Mouse (Mus musculus): ENCODE results near the gene Topaz1.
A peak's percentile ranks its signal among the peaks of the same experiment; 100 is the strongest.
"Not testable (repeated sequence)": the region's sequence is repeated elsewhere in the genome, so short reads cannot be mapped to it uniquely, and the experiment has no call there.

Gene Topaz1

DNA sequence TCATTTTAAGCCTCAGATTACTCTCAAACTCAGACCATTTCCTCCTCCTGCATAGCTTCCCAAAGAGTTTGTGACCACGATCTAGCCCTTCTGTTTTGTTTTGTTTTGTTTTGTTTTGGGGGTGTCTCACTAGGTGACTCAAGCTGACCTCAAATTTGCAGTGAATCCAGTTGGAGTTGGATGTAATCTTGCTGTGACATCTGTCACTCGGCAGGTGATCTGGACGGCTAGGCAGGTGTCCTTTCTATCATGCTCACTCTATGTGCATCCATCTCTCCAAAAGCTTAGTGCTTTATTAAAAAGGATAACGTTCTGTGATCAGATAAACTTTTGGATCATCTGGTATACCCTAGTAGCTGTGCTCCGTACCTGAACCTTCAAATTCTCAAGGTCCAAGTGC lies 65.2 kb downstream of the Topaz1 start:
- DNase-seq (ENCODE audit: low spot score), result no peak

DNA sequence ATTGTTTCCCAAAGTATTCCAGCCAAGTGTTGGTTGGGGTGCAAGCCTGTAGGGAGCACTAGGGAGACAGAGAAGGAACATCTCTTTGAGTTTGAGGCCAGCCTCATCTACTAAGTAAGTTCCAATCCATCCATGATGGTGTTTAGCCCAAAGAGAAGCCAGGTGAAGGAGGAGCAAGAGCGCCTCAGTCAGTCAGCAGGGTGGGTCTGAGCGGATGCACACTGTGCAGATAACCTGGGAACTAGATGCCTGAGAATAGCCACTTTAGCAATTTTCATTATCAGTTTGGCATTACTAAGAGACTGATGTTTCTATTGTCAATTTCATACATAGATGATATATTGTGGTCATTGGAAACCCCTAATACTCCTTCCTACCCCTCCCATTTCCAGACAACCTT lies 67.6 kb downstream of the Topaz1 start:
- DNase-seq (ENCODE audit: low spot score), result peak; percentile 17

DNA sequence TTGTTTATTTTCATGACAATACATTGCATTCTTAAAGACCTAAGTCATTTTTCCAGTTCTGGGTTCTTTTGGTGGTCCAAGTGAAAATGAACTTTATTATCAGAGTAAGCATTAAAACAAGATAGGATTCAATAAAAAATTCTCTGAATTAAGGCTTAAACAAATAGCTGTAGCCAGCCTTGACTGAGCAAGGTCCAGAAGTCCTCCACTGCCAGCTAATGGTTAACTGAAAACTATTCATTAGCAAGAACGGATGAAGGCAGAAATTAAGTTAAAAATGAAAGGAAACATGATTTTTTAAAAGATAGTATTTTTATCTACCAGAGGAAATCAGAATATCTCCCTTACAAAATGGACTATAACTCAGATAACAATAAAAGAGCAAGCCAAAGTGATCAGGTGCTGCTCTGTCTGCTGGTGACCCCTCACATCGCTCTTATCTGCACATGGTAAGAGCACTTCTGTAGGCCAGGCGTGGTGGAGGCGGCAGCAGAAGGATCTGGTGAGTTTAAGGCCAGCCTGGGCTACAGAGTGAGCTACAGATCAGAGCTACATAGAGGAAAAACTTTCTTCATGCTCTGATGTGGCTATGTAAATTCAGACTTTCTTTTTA lies 68.2 kb downstream of the Topaz1 start:
- peak; percentile 58 for DNase-seq (ENCODE audit: low spot score)

DNA sequence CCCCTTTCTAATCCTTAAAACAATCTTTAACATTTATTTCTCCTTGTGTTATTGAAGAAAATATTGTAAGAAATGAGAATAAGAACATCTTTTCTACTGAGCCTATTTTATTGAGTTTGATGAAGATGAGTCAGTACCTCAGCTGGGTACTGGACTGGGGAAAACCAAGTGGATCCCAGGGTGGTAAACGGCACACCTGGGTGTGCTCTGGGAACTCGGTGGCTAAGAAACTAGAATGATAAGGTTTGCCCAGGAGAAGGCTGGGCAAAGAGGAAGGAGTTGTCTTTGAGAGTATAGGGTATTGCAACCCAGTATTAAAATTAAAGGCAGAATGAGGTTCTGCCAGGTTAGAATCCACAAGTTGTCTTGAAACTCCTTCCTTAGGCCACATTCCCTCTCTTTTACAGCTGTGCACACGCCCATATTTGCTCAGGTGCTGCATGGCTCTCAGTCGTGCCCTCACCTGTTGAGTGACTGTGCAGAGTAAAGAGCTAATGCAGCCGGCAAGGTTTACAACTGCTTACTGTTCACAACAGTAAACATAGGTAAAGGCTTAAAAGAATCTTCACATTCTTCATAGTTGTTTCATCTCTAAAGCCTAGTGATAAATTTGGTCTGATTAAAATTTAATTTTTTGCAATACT lies 76.3 kb downstream of the Topaz1 start:
- DNase-seq (ENCODE audit: low spot score), result no peak

DNA sequence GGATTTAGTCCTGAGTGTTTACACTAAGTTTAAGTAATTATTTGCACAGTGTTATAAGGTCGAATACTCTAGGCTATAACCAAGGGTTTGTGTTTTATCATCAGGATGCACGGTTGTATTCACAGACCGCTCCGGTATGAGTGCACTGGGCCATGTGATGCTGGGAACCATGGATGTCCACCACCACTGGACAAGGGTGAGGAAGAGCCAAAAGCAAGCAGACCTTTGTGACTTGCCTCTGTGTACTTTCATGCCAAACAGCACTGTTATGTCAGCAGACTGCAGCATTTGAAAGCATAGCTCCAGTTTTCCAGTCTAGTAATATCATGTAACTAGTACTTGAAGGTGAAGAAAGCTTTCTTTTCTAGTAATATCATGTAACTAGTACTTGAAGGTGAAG lies 79.6 kb downstream of the Topaz1 start:
- peak; percentile 21 for DNase-seq (ENCODE audit: low spot score)

DNA sequence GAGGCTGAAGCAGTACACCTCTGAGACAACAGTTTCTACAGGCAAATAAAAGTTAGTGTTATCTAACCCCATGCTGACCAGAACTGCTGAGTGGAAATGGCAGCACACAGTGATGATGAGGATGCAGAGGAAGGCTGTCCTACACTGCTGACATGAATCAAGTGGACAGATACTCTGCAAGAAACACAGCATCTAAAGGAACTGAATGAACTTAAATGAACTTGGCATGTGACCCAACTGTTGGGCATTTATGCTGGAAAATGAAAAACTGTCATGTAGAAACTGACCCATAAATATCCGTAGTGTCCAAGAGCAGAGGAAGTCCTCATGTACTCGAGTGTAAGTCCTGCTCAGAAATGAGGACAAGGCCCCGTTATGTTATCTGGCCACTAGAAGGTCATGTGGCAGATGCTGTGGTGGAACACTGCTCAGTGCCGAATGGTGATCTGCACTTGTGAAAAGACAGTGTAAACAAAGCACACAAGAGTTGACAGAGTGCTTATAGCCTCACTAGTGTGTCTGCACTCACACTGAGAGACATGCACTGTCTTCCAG lies 82.8 kb downstream of the Topaz1 start:
- no peak for DNase-seq (ENCODE audit: low spot score)

DNA sequence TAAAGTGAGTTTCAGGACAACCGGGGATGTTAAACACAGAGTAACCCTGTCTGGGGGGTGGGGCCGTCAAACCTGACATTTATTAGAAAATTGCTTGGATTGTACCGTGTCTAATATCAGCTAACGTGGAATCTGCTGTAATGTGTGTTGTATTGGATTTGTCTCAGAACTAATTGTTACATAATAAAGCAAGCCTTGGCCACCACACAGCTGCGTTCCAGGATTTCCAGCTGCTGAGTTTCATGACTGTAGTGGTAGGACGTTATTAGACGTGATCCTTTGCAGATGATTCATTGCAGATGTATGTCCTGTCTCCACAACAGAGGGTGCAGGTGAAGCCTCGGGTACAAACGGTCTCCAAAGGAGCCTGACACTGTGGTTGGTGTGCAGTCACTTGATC lies 89.0 kb downstream of the Topaz1 start:
- no peak for DNase-seq (ENCODE audit: low spot score)

DNA sequence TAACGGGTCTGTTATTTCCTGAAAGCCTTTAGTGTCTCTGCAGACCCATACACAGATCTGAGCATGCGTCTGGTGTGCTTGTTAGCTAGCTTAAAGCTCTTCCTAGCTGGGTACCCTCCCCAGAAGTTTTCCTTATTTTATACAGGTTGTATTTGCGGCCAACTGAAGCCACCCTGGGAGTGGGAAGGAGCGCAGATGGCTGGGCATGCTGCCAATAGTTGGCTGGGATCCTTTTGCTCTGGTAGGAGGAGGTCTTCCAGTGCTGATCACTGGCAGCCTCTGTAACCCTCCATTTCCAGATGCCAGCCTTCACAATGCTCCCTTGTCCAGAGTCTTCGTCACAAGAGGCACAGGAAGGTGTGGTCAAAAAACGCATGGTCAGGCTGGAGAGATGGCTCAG lies 89.6 kb downstream of the Topaz1 start:
- no peak for DNase-seq (ENCODE audit: low spot score)

DNA sequence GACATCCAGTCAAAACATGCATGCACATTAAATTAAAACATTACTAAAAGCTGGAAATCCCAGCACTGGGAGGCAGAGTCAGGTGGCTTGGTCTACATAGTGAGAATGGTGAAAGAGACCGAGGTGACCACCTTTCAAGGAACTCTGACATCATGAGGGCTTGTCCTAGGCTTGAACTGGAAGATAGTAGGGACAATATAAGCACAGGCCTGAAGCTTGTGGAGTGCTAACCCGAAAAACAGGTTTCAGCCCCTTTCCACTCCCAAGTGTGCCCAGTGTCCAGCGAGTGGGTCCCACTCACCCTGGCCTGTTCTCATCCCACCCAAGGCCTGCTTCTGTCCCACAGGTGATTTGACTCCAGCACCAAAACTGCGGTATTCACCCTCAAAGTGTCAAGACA lies 90.1 kb downstream of the Topaz1 start:
- DNase-seq (ENCODE audit: low spot score), result no peak

DNA sequence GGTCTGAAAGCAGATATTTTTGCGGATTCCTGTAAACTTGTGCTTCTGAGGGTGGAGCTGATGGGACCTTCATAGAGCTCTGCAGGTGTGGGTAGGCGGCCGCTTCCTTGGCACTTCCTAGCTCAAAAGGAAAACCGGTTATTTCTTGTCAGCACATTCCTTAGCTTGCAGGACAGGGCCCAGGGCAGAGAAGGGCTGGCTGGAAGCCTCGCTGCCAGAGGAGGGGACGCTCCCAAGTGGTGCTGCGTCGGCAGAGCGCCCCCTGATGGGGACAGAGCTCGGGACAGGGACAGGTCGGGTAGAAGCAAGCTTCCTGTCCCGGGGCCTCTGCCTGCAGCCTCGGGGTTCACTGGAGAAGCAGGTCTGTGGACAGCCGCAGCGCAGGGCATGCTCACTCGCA lies 90.5 kb downstream of the Topaz1 start:
- DNase-seq (ENCODE audit: low spot score), result peak; percentile 62

DNA sequence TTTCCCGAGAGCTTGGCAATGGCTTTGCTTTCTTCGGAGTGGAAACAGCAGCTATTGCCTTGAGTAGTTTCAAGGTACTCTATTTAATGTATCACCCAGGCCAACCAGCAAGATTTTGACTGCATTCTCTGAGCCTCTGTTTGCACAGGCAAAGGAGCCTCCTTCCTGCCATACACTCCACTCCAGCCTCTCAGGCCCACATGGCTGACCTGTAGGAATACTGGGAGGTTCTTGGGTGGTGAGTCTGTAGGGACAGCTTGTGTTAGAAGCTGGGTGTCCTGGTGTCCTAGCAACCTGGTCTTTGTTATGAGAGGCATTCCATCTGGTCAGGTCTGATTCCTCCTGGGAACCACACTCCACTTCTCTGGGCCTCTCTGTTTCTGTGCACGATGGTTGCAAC lies 96.6 kb downstream of the Topaz1 start, which contains the start of gene Gm35549:
TSS of gene Gm35549 (minus strand) at position 276 of the 400 bp plus-strand sequence.
- DNase-seq (ENCODE audit: low spot score), result no peak

DNA sequence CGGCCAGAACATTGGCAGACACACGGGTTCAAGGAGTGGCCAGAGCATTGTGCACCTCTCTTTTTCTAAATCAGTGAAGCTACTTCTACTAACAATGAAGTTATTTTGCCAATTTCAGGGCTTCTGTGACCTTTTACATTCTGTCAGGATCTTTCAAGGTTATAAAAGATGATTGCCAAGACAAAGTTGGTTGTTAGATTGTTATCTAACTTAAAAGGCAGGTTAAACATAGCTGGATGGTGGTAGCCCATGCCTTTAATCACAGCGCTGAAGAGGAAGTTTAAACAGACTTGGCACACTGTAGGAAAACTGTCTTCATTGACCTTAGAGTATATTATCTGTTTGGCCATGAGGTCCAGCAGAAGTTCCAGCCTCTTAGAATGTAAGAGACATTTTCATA lies 98.5 kb downstream of the Topaz1 start:
- no peak for DNase-seq (ENCODE audit: low spot score)

DNA sequence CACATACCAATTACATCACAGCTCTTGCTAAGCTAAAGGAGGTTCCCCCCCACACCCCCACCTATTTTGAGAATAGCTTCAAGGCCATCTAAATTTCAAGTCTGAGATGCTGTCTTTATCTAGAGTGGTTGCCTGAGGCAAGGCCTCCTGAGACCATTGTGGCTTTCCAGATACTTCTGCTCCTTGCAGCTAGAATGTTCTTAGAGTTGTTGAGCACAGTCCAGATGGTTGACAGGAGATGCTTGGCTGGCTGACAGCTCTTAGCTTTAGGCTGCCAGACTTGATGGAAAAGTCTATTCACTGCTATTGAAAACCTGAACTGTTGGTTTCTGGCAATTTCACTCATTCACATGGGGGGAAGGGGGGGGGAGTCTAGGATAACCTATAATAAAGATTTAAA lies 99.0 kb downstream of the Topaz1 start:
- no peak for DNase-seq (ENCODE audit: low spot score)

DNA sequence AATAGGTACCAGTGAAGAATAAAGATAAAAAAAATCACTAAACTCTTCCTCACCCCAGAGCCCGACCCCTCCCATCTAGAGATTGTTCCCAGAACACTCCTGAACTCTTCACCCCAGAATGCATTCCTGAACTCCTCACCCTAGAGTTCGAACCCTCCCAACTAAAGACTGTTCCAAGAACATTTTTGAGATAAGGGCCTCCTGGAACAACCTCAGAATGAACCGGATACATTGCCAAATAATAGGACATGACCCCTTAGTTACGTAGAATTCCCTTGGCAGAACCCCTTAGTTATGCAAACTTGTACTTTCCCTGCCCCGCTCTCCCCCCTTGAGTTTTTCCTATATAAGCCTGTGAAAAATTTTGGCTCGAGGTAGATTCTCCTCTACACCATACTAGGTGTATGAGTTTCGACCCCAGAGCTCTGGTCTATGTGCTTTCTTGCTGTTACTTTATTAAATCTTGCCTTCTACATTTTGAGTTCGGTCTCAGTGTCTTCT lies 100.7 kb downstream of the Topaz1 start:
- not testable (repeated sequence) for DNase-seq (ENCODE audit: low spot score)
